Mouse (Mus musculus): ENCODE data around the gene Gm5624.
"Not testable (repeated sequence)": the region's sequence is repeated elsewhere in the genome, so short reads cannot be mapped to it uniquely, and the experiment has no call there.

Gene Gm5624

DNA sequence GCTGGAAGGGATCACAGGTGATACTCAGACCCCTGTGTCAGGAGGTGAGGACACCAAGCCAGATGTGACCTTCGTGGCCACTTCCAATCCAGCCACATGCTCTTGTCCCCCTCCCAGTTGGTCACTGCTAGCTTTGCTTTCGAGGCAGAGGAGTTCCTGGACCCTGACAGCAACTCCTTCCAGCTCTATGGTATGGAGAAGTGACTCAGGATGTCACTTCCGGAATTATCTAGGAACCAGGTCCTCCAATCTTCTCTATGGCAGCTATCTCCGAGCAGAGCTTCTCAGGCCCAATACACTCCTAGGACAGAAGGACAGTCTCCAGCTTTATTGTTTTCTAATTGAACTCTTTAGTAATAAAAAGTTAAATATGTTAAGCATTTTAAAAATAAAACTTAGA, at the start of gene Gm5624:
Gene Gm5624 (minus strand): TSS at position 202 of the 400 bp plus-strand sequence.
- DNase-seq (ENCODE audit: low spot score in 2 of 2): not testable (repeated sequence)

DNA sequence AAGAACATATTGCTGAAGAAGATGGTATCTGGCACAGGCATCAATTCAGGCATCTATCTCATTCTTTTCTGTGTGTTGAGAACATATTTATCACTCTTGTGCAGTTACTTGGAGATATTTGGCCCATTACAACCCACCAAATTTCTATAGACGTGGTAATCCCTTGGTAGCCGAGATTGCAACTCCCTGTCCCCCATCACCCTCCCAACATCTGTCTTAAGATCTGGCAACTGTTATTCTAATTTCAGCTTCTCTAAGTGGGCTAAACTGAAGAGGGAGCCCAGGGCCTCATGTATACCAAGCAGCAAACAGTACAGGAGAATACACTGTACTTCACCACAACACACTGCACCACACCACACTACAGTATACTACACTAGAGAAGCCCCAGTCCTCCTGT, 36.0 kb downstream of the Gm5624 start:
- not testable (repeated sequence) for DNase-seq (ENCODE audit: low spot score in 2 of 2)

DNA sequence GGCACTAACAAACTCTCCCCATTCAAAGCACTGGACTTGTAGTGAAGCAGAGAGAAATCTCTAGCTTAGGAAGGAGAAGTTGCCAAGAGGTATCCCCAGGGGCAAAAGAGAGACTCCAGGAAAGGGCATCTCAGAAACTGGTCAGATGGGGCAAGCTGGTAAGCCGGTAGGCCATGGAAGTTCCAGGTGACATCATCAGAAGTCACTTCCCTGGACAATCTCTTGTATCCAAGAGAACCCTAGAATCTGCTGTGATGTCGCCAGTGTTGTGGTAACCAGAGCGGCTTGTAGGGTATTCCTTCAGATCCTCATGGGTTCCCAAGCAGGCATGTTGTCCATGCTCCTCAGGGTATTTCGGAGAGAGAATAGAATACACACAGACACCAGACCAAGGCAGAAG, 44.9 kb downstream of the Gm5624 start, which contains the start of gene Gm8247:
Gene Gm8247 (plus strand): TSS at position 301 of the 400 bp plus-strand sequence.
- not testable (repeated sequence) for DNase-seq (ENCODE audit: low spot score in 2 of 2)

DNA sequence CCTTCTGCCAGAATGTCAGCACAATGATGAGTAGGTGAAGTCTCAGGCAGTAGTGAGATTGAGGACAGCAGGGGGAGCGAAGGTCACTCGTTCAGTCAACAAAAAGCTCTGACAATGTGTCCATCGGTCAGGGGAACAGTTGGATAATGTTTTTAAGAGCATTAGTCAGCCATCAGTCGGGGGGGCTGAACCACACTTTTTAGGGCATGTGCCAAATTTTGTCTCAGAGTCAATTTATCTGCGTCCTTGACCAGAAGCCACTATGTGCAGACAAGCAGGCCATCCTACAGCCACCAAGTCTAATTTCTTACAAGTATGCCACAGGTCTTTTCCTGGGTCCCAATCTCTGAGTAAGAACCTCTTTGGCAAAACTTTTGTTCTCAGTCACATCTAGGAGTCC, 79.8 kb downstream of the Gm5624 start:
- DNase-seq (ENCODE audit: low spot score in 2 of 2): not testable (repeated sequence)

DNA sequence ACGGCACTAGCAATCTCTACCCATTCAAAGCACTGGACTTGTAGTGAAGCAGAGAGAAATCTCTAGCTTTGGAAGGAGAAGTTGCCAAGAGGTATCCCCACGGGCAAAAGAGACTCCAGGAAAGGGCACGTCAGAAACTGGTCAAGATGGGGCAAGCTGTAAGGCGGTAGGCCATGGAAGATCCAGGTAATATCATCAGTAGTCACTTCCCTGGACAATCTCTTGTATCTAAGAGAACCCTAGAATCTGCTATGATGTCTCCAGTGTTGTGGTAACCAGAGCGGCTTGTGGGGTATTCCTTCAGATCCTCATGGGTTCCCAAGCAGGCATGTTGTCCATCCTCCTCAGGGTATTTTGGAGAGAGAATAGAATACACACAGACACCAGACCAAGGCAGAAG, 109.8 kb downstream of the Gm5624 start, which contains the start of gene Gm17093:
Gene Gm17093 (plus strand): TSS at position 301 of the 400 bp plus-strand sequence.
- not testable (repeated sequence) for DNase-seq (ENCODE audit: low spot score in 2 of 2)

All from spleen, postnatal 14 days (tissue).